Mouse (Mus musculus): ENCODE measurements around the gene Gm21983. TPM values are rescaled to one million over a fixed set of nuclear protein-coding genes. Genes with fewer than 3 reads are reported as not detected.

Gene Gm21983
- polyA plus RNA-seq (2016; fragmentation: Nextera tagmentation; extraction: Ambion mirVana) = 0.20 TPM in 1 of 2 replicates, not detected in the other

- Histone ChIP-seq H3K27me3 (ENCODE audit: insufficient read depth, poor library complexity, severe bottlenecking) (no peaks in the 10 kb centered on the region), H3K4me1 (replicated peaks) (peaks cover 19% of the 10 kb centered on the region), H3K36me3 (peaks cover 34% of the 10 kb centered on the region), H3K9me3 (peaks cover 10% of the 10 kb centered on the region; the same call in 1 of the 2 replicates), H3K4me3 (no peak within 1 kb of the TSS), H3K27ac (no peak within 1 kb of the TSS)
- 73% methylated on average over 14 of the region's 14 CpGs for WGBS
- DNase-seq (ENCODE audit: low spot score) = no peak
These were observed at the start of gene Gm21983, which contains the start of gene Mia for GRCm38 (mm10) chr7:27180837-27181695. Gene Gm21983 (minus strand): TSS chr7:27181086. Gene Mia (minus strand): TSS chr7:27181157.

GRCm38 (mm10) chr7:27228865-27229264, 48.0 kb upstream of the Gm21983 start:
- Histone ChIP-seq H3K27ac (peak overlapping the region; percentile 95), H3K4me1 (replicated peaks) (peaks cover 69% of the 10 kb centered on the region), H3K36me3 (peaks cover 6% of the 10 kb centered on the region; the same call in 1 of the 2 replicates), H3K4me3 (peak overlapping the region; percentile 93), H3K9me3 (no peaks in the 10 kb centered on the region), H3K27me3 (ENCODE audit: insufficient read depth, poor library complexity, severe bottlenecking) (no peaks in the 10 kb centered on the region)
- 20% methylated on average over 6 of the region's 6 CpGs for WGBS
- no peak for DNase-seq (ENCODE audit: low spot score)

GRCm38 (mm10) chr7:27228281-27228821, 47.5 kb upstream of the Gm21983 start, which contains the start of gene Itpkc:
Gene Itpkc (minus strand): TSS chr7:27228661.
- DNase-seq (ENCODE audit: low spot score) = peak; percentile 97
- under 1% methylated on average over 49 of the region's 49 CpGs for WGBS
- Histone ChIP-seq H3K4me3 (peak within 1 kb of the TSS; percentile 93), H3K27ac (peak within 1 kb of the TSS; percentile 95), H3K4me1 (replicated peaks) (peaks cover 66% of the 10 kb centered on the region), H3K27me3 (ENCODE audit: insufficient read depth, poor library complexity, severe bottlenecking) (no peaks in the 10 kb centered on the region), H3K36me3 (peaks cover 6% of the 10 kb centered on the region; the same call in 1 of the 2 replicates), H3K9me3 (no peaks in the 10 kb centered on the region)

GRCm38 (mm10) chr7:27227676-27228075, 46.8 kb upstream of the Gm21983 start:
- H3K9me3 ChIP-seq = no peaks in the 10 kb centered on the region
- no peaks in the 10 kb centered on the region for H3K27me3 ChIP-seq (ENCODE audit: insufficient read depth, poor library complexity, severe bottlenecking)
- peak overlapping the region; percentile 93 for H3K4me3 ChIP-seq
- H3K36me3 ChIP-seq = peaks cover 12% of the 10 kb centered on the region; the same call in 1 of the 2 replicates
- peak overlapping the region; percentile 95 for H3K27ac ChIP-seq
- WGBS = 3% methylated on average over 10 of the region's 10 CpGs
- no peak for DNase-seq (ENCODE audit: low spot score)
- peaks cover 62% of the 10 kb centered on the region for H3K4me1 ChIP-seq (replicated peaks)

- DNase-seq (ENCODE audit: low spot score) = no peak
- H3K27ac ChIP-seq = peak overlapping the region; percentile 95
- WGBS = 34% methylated on average over 9 of the region's 9 CpGs
- H3K4me3 ChIP-seq = peak overlapping the region; percentile 93
- peaks cover 16% of the 10 kb centered on the region; the same call in 1 of the 2 replicates for H3K36me3 ChIP-seq
- H3K27me3 ChIP-seq (ENCODE audit: insufficient read depth, poor library complexity, severe bottlenecking) = no peaks in the 10 kb centered on the region
- peaks cover 58% of the 10 kb centered on the region for H3K4me1 ChIP-seq (replicated peaks)
- H3K9me3 ChIP-seq = no peaks in the 10 kb centered on the region
These were observed 46.4 kb upstream of the Gm21983 start for GRCm38 (mm10) chr7:27227276-27227675.

- 84% methylated on average over 11 of the region's 11 CpGs for WGBS
- peaks cover 58% of the 10 kb centered on the region for H3K4me1 ChIP-seq (replicated peaks)
- H3K4me3 ChIP-seq = peak overlapping the region; percentile 93; the same call in 1 of the 2 replicates
- no peaks in the 10 kb centered on the region for H3K9me3 ChIP-seq
- DNase-seq (ENCODE audit: low spot score) = no peak
- no peaks in the 10 kb centered on the region for H3K27me3 ChIP-seq (ENCODE audit: insufficient read depth, poor library complexity, severe bottlenecking)
- H3K27ac ChIP-seq = peak overlapping the region; percentile 51; the same call in 1 of the 2 replicates
- peaks cover 33% of the 10 kb centered on the region for H3K36me3 ChIP-seq
These were observed 44.1 kb upstream of the Gm21983 start for GRCm38 (mm10) chr7:27224877-27225575.

- Histone ChIP-seq H3K36me3 (peaks cover 54% of the 10 kb centered on the region), H3K9me3 (no peaks in the 10 kb centered on the region), H3K4me3 (no peak overlapping the region), H3K27ac (no peak overlapping the region), H3K4me1 (replicated peaks) (peaks cover 46% of the 10 kb centered on the region), H3K27me3 (ENCODE audit: insufficient read depth, poor library complexity, severe bottlenecking) (no peaks in the 10 kb centered on the region)
- WGBS = 86% methylated on average over 1 of the region's 1 CpGs
- no peak for DNase-seq (ENCODE audit: low spot score)
These were observed 41.7 kb upstream of the Gm21983 start for GRCm38 (mm10) chr7:27222538-27222937.

GRCm38 (mm10) chr7:27221939-27222338, 41.1 kb upstream of the Gm21983 start:
- 85% methylated on average over 6 of the region's 6 CpGs for WGBS
- H3K9me3 ChIP-seq = no peaks in the 10 kb centered on the region
- no peak for DNase-seq (ENCODE audit: low spot score)
- H3K4me3 ChIP-seq = no peak overlapping the region
- H3K27me3 ChIP-seq (ENCODE audit: insufficient read depth, poor library complexity, severe bottlenecking) = no peaks in the 10 kb centered on the region
- H3K27ac ChIP-seq = no peak overlapping the region
- peaks cover 40% of the 10 kb centered on the region for H3K4me1 ChIP-seq (replicated peaks)
- H3K36me3 ChIP-seq = peaks cover 60% of the 10 kb centered on the region

- no peak overlapping the region for H3K27ac ChIP-seq
- no peaks in the 10 kb centered on the region for H3K9me3 ChIP-seq
- 60% methylated on average over 11 of the region's 11 CpGs for WGBS
- H3K4me3 ChIP-seq = no peak overlapping the region
- peaks cover 78% of the 10 kb centered on the region for H3K36me3 ChIP-seq
- no peaks in the 10 kb centered on the region for H3K27me3 ChIP-seq (ENCODE audit: insufficient read depth, poor library complexity, severe bottlenecking)
- H3K4me1 ChIP-seq (replicated peaks) = peaks cover 20% of the 10 kb centered on the region
- DNase-seq (ENCODE audit: low spot score) = no peak
These were observed 39.1 kb upstream of the Gm21983 start for GRCm38 (mm10) chr7:27219937-27220336.

- H3K27ac ChIP-seq = no peak overlapping the region
- H3K27me3 ChIP-seq (ENCODE audit: insufficient read depth, poor library complexity, severe bottlenecking) = no peaks in the 10 kb centered on the region
- WGBS = 88% methylated on average over 7 of the region's 7 CpGs
- H3K4me3 ChIP-seq = no peak overlapping the region
- H3K9me3 ChIP-seq = no peaks in the 10 kb centered on the region
- no peak for DNase-seq (ENCODE audit: low spot score)
- 0 out of 2 replicates have a peak, but pooled peaks cover 8% of the 10 kb centered on the region for H3K4me1 ChIP-seq (replicated peaks)
- peaks cover 87% of the 10 kb centered on the region for H3K36me3 ChIP-seq
These were observed 37.7 kb upstream of the Gm21983 start for GRCm38 (mm10) chr7:27218586-27218985.

GRCm38 (mm10) chr7:27212626-27213025, 31.7 kb upstream of the Gm21983 start:
- Histone ChIP-seq H3K4me1 (replicated peaks) (no peaks in the 10 kb centered on the region), H3K36me3 (peaks cover 96% of the 10 kb centered on the region), H3K27me3 (ENCODE audit: insufficient read depth, poor library complexity, severe bottlenecking) (no peaks in the 10 kb centered on the region), H3K27ac (no peak overlapping the region), H3K4me3 (no peak overlapping the region), H3K9me3 (no peaks in the 10 kb centered on the region)
- 93% methylated on average over 2 of the region's 2 CpGs for WGBS
- no peak for DNase-seq (ENCODE audit: low spot score)

- DNase-seq (ENCODE audit: low spot score) = no peak
- 94% methylated on average over 8 of the region's 8 CpGs for WGBS
These were observed 23.0 kb upstream of the Gm21983 start for GRCm38 (mm10) chr7:27203730-27204449.

More at GRCm38 (mm10) chr7:27203730-27204449, 23.0 kb upstream of the Gm21983 start:
- Histone ChIP-seq H3K36me3 (peaks cover 73% of the 10 kb centered on the region), H3K9me3 (no peaks in the 10 kb centered on the region), H3K27ac (no peak overlapping the region), H3K4me3 (no peak overlapping the region), H3K4me1 (replicated peaks) (no peaks in the 10 kb centered on the region), H3K27me3 (ENCODE audit: insufficient read depth, poor library complexity, severe bottlenecking) (no peaks in the 10 kb centered on the region)
